Mouse (Mus musculus): ENCODE results near the gene Rasgrf2. TPM values are rescaled to one million over a fixed set of nuclear protein-coding genes. Genes with fewer than 3 reads are reported as not detected.

Gene Rasgrf2
- polyA plus RNA-seq (2012; rRNA removed; ENCODE audit: low replicate concordance): 6.9 and 12.4 TPM in 2 replicates

GRCm38 (mm10) chr13:92131384-92132150 lies at the start of gene Rasgrf2:
Rasgrf2 (minus strand) TSS chr13:92131656.

DNA sequence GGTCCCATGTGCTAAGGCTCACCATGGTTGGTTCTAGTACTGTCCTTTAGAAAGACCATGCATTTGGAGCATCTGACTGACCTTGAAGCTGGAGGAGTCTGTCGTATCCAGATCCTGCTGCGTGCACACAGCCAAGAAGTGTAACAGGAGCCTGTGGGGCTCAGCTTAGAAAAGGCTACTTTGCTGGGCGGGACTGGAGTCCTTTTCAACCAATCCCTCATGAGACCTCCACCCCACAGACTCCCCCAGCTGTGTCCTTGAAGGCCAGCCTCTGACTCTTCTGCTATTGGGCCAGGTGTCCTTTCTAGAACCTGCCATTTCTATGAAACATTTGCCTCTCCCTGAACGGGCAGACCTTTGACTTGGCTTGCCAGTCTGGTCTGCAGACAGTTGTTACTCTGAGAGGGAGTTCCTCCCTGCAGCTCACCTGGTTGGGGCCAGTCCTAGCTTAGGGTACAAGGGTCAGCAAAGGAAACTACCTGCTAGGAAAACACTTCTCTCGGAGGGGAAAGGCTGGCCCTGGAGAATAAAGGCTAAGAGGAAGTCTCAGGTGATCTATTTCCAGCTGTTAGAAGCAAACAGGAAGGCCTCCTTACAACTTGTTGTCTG lies 254.6 kb downstream of the Rasgrf2 start, which contains the start of gene Ckmt2:
TSS of gene Ckmt2 (minus strand) at position 145 of the 609 bp plus-strand sequence.

Other genes with a start within 250 kb of the Rasgrf2 start
- gene Gm20379, start 174.3 kb upstream of the Rasgrf2 start, polyA plus RNA-seq (2012; rRNA removed; ENCODE audit: low replicate concordance): not detected in 2 replicates
- 0.92 and 1.2 TPM in 2 replicates for gene Dhfr, start 223.1 kb upstream of the Rasgrf2 start, polyA plus RNA-seq (2012; rRNA removed; ENCODE audit: low replicate concordance)
- gene Msh3, start 223.3 kb upstream of the Rasgrf2 start, polyA plus RNA-seq (2012; rRNA removed; ENCODE audit: low replicate concordance): 4.8 and 5.5 TPM in 2 replicates